Mouse (Mus musculus): ENCODE data around the gene Ott.
"Not testable (repeated sequence)": the region's sequence is repeated elsewhere in the genome, so short reads cannot be mapped to it uniquely, and the experiment has no call there.

Gene Ott

GRCm38 (mm10) chrX:149073982-149074381 lies at the start of gene Ott:
Gene Ott (plus strand): TSS chrX:149074282.
- not testable (repeated sequence) for DNase-seq

Data from thymus, postnatal 4 days (tissue).